Mouse (Mus musculus) embryonic facial prominence, embryonic 13.5 days (tissue): Measurements from ENCODE around the gene Lcor. TPM values are rescaled to one million over a fixed set of nuclear protein-coding genes. Genes with fewer than 3 reads are reported as not detected.

Experiments
- ATAC-seq: fragments of 200-750 bp; cut with Nextera tagmentation; 2 replicates; pipeline ENCODE4 v1.8.0; 2017; ENCODE audit warnings: low read depth; ENCODE audit not compliant: insufficient number of reproducible peaks, insufficient read depth, low FRiP score, low TSS enrichment
- H3K27ac ChIP-seq: fragments of 300-500 bp; sonication (generic); 2 replicates; pipeline ENCODE4 v1.5.1; 2015; ENCODE audit warnings: moderate library complexity, mild to moderate bottlenecking, inconsistent platforms
- H3K27me3 ChIP-seq: fragments of 300-500 bp; sonication (generic); 2 replicates; pipeline ENCODE4 v1.6.1; 2015; ENCODE audit warnings: mild to moderate bottlenecking, inconsistent platforms
- H3K36me3 ChIP-seq: fragments of 300-500 bp; sonication (generic); 2 replicates; pipeline ENCODE4 v1.6.1; 2015; ENCODE audit warnings: mild to moderate bottlenecking, inconsistent platforms
- H3K4me1 ChIP-seq: fragments of 300-500 bp; sonication (generic); 2 replicates; pipeline ENCODE4 v1.6.1; 2015; ENCODE audit warnings: inconsistent platforms
- H3K4me2 ChIP-seq: fragments of 300-500 bp; sonication (generic); 2 replicates; pipeline ENCODE4 v1.6.1; 2015; ENCODE audit warnings: moderate library complexity, mild to moderate bottlenecking, inconsistent platforms
- H3K4me3 ChIP-seq: fragments of 300-500 bp; sonication (generic); 2 replicates; pipeline ENCODE4 v1.5.1; 2015; ENCODE audit warnings: mild to moderate bottlenecking, inconsistent platforms
- H3K9ac ChIP-seq: fragments of 300-500 bp; sonication (generic); 2 replicates; pipeline ENCODE4 v1.6.1; 2015; ENCODE audit warnings: mild to moderate bottlenecking, inconsistent platforms
- H3K9me3 ChIP-seq: fragments of 300-500 bp; sonication (generic); 2 replicates; pipeline ENCODE4 v1.6.1; 2016; ENCODE audit warnings: inconsistent platforms
- WGBS: fragments of 180-500 bp; shearing (Covaris S2); methylation state at CpG from one replicate; pipeline ENCODE4 v1.1.7; 2015; ENCODE audit warnings: mixed read lengths; 5-methylcytosine and 5-hydroxymethylcytosine counted together
- polyA plus RNA-seq: library from polyadenylated mRNA; unstranded; fragments of >200 nt; fragmentation: Nextera tagmentation; extraction: Ambion mirVana; gene quantifications from 2 replicates; pipeline ENCODE4 v1.2.1, GENCODE M21; 2015

Lcor gene
- polyA plus RNA-seq, 1 experiment from 2014 or later, result 9.4 TPM

GRCm38 (mm10) chr19:41449415-41450075 is 32.9 kb upstream of the Lcor start:
- no peak for ATAC-seq
- Histone ChIP-seq H3K27me3 (no peaks in the 10 kb centered on the region), H3K36me3 (no peaks in the 10 kb centered on the region), H3K4me1 (no peaks in the 10 kb centered on the region), H3K9me3 (no peaks in the 10 kb centered on the region), H3K4me3 (no peak overlapping the region), H3K9ac (no peak overlapping the region), H3K27ac (no peak overlapping the region), H3K4me2 (no peak overlapping the region)
- 61% methylated on average over 7 of the region's 7 CpGs for WGBS

GRCm38 (mm10) chr19:41452166-41452565 is 30.3 kb upstream of the Lcor start:
- Histone ChIP-seq H3K4me1 (no peaks in the 10 kb centered on the region), H3K4me2 (no peak overlapping the region), H3K9me3 (no peaks in the 10 kb centered on the region), H3K27ac (no peak overlapping the region), H3K9ac (no peak overlapping the region), H3K4me3 (no peak overlapping the region), H3K27me3 (no peaks in the 10 kb centered on the region), H3K36me3 (no peaks in the 10 kb centered on the region)
- ATAC-seq, result no peak
- WGBS, result 18% methylated on average over 3 of the region's 3 CpGs

DNA sequence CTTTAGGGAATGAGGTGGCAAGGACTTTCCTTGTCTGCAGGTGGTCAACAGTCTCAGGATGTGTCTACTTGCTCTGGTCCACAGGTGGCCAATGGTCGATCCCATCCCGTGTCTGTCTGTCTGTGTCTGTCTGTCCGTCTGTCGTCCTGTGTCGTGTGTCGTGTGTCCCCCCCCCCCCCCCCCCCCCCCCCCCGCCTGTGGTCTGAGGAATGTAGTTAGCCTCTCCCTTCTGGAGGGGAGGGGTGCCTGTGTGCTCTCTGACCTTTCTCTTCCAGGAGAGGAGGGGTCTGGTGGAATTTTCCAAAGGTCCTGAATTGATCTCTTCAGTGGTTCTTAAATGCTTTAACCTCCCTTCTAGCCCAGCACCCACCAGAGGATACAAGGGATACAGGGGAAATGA is 27.8 kb upstream of the Lcor start:
- Histone ChIP-seq H3K27me3 (no peaks in the 10 kb centered on the region), H3K4me3 (no peak overlapping the region), H3K9me3 (no peaks in the 10 kb centered on the region), H3K4me1 (no peaks in the 10 kb centered on the region), H3K4me2 (no peak overlapping the region), H3K36me3 (no peaks in the 10 kb centered on the region), H3K9ac (no peak overlapping the region), H3K27ac (no peak overlapping the region)
- WGBS, result 80% methylated on average over 4 of the region's 7 CpGs
- ATAC-seq, result no peak

- Histone ChIP-seq H3K4me1 (no peaks in the 10 kb centered on the region), H3K9me3 (no peaks in the 10 kb centered on the region), H3K9ac (no peak overlapping the region), H3K36me3 (no peaks in the 10 kb centered on the region), H3K4me2 (no peak overlapping the region), H3K27me3 (no peaks in the 10 kb centered on the region), H3K4me3 (no peak overlapping the region), H3K27ac (no peak overlapping the region)
- no peak for ATAC-seq
- WGBS, result 77% methylated on average over 6 of the region's 6 CpGs
These were observed 27.3 kb upstream of the Lcor start for GRCm38 (mm10) chr19:41455091-41455626.

DNA sequence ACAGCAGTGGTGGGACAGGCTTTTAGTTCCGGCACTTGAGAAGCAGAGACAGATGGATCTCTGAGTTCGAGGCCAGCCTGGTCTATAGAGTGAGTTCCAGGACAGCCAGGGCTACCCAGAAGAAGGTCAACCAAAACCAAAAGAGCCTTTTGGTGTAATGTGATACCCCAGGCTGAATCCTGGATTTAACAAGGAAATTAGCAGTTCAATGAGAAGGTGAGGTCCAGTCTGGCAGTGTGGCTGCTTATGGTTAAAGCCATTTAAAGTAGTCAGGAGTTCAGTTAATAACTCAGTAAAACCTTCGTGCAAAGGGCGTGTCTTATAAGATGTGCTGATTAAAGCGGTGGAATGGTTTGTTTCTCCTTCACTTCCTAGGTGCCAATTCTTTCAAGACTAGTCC is 25.3 kb upstream of the Lcor start:
- H3K4me2 ChIP-seq, result no peak overlapping the region
- no peaks in the 10 kb centered on the region for H3K9me3 ChIP-seq
- no peak for ATAC-seq
- no peaks in the 10 kb centered on the region for H3K36me3 ChIP-seq
- no peak overlapping the region for H3K9ac ChIP-seq
- WGBS, result 79% methylated on average over 5 of the region's 5 CpGs
- no peaks in the 10 kb centered on the region for H3K4me1 ChIP-seq
- H3K4me3 ChIP-seq, result no peak overlapping the region
- H3K27me3 ChIP-seq, result no peaks in the 10 kb centered on the region
- H3K27ac ChIP-seq, result no peak overlapping the region

- no peak overlapping the region for H3K4me3 ChIP-seq
- no peak overlapping the region for H3K4me2 ChIP-seq
- no peak for ATAC-seq
- H3K9me3 ChIP-seq, result no peaks in the 10 kb centered on the region
- H3K27me3 ChIP-seq, result no peaks in the 10 kb centered on the region
- no peaks in the 10 kb centered on the region for H3K4me1 ChIP-seq
- H3K9ac ChIP-seq, result no peak overlapping the region
- 74% methylated on average over 9 of the region's 9 CpGs for WGBS
- no peak overlapping the region for H3K27ac ChIP-seq
- H3K36me3 ChIP-seq, result no peaks in the 10 kb centered on the region
These were observed 20.2 kb upstream of the Lcor start for GRCm38 (mm10) chr19:41462166-41462735.

- H3K4me1 ChIP-seq, result no peaks in the 10 kb centered on the region
- H3K27ac ChIP-seq, result no peak overlapping the region
- 80% methylated on average over 5 of the region's 5 CpGs for WGBS
- no peak overlapping the region for H3K4me3 ChIP-seq
- no peak overlapping the region for H3K9ac ChIP-seq
- H3K4me2 ChIP-seq, result no peak overlapping the region
- no peaks in the 10 kb centered on the region for H3K9me3 ChIP-seq
- no peak for ATAC-seq
- H3K36me3 ChIP-seq, result no peaks in the 10 kb centered on the region
- H3K27me3 ChIP-seq, result no peaks in the 10 kb centered on the region
These were observed 18.6 kb upstream of the Lcor start for GRCm38 (mm10) chr19:41463841-41464240.

DNA sequence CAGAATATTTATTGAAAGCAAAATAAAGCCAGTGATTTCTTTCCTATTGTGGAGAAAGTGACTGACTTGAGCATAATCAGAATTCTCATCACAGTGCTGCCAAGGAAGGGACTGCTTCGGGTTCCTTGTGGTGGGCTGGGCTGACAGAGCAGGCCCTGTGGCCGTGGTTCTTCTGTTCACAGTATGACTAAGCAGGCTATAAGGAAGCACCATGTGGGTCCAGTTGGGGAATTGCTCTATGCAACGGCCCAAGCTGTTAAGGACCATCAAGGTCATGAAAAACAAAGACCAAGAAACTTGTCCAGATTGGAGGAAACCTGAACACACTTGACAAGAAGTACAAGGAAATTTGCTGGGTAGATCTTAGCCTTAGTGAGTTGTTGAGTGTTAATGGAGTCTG is 16.0 kb upstream of the Lcor start:
- no peak overlapping the region for H3K9ac ChIP-seq

GRCm38 (mm10) chr19:41473566-41474135 is 8.8 kb upstream of the Lcor start:
- Histone ChIP-seq H3K27ac (no peak overlapping the region), H3K9me3 (no peaks in the 10 kb centered on the region), H3K4me1 (no peaks in the 10 kb centered on the region), H3K4me2 (no peak overlapping the region), H3K4me3 (no peak overlapping the region), H3K27me3 (no peaks in the 10 kb centered on the region), H3K9ac (no peak overlapping the region), H3K36me3 (no peaks in the 10 kb centered on the region)
- 90% methylated on average over 7 of the region's 7 CpGs for WGBS
- ATAC-seq, result no peak

More for the DNA sequence above, 16.0 kb upstream of the Lcor start:
- H3K27ac ChIP-seq, result no peak overlapping the region
- no peak overlapping the region for H3K4me2 ChIP-seq
- H3K27me3 ChIP-seq, result no peaks in the 10 kb centered on the region
- H3K4me1 ChIP-seq, result no peaks in the 10 kb centered on the region
- H3K4me3 ChIP-seq, result no peak overlapping the region
- 85% methylated on average over 3 of the region's 3 CpGs for WGBS
- ATAC-seq, result no peak
- H3K9me3 ChIP-seq, result no peaks in the 10 kb centered on the region
- H3K36me3 ChIP-seq, result no peaks in the 10 kb centered on the region

DNA sequence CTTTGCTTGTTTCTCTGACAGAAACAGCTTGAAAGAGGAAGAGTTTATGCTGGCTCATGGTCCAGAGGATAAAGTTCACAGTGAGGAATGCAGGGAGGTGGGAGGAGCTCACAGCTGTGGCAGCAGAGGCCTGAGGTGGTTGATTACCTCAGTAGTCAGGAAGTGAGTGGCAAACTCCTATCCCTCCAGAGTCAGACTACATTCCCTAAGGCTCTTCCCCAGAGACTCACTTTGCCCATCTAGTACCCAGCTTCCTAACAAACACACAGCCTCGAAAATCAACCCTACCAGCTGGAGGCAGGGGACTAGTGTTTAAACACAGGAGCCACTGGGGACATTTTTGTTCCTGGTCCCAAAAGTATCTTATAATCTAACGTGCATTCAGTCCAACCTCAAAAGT is 7.5 kb upstream of the Lcor start:
- Histone ChIP-seq H3K36me3 (no peaks in the 10 kb centered on the region), H3K27me3 (no peaks in the 10 kb centered on the region), H3K9ac (no peak overlapping the region), H3K4me2 (no peak overlapping the region), H3K4me1 (peaks cover 8% of the 10 kb centered on the region), H3K4me3 (no peak overlapping the region), H3K27ac (no peak overlapping the region), H3K9me3 (no peaks in the 10 kb centered on the region)
- 59% methylated on average over 2 of the region's 2 CpGs for WGBS
- ATAC-seq, result no peak

- H3K4me1 ChIP-seq, result peaks cover 10% of the 10 kb centered on the region
- H3K4me2 ChIP-seq, result no peak overlapping the region
- H3K9me3 ChIP-seq, result no peaks in the 10 kb centered on the region
- WGBS, result 60% methylated on average over 3 of the region's 3 CpGs
- H3K4me3 ChIP-seq, result no peak overlapping the region
- H3K9ac ChIP-seq, result no peak overlapping the region
- H3K27me3 ChIP-seq, result no peaks in the 10 kb centered on the region
- H3K27ac ChIP-seq, result no peak overlapping the region
- no peak for ATAC-seq
- H3K36me3 ChIP-seq, result no peaks in the 10 kb centered on the region
These were observed 5.7 kb upstream of the Lcor start for GRCm38 (mm10) chr19:41476530-41477249.
